Mouse (Mus musculus) layer of hippocampus, postnatal 14 days (tissue): ENCODE data around the gene Olfr1443. TPM values are rescaled to one million over a fixed set of nuclear protein-coding genes. Genes with fewer than 3 reads are reported as not detected.

Experiments used
- DNase-seq, 2 experiments: peaks; one replicate each; pipeline ENCODE4 v3.0.0; 2021 to 2022; ENCODE audit warnings: low spot score in 2 of 2, mixed read lengths in 1 of 2
- total RNA-seq, 2 experiments: library from RNA; stranded (reverse); gene quantifications; 2 replicates each; pipeline ENCODE4 v1.2.3; 2021

Olfr1443 gene
- total RNA-seq, 2 experiments from 2014 or later: not detected

DNA sequence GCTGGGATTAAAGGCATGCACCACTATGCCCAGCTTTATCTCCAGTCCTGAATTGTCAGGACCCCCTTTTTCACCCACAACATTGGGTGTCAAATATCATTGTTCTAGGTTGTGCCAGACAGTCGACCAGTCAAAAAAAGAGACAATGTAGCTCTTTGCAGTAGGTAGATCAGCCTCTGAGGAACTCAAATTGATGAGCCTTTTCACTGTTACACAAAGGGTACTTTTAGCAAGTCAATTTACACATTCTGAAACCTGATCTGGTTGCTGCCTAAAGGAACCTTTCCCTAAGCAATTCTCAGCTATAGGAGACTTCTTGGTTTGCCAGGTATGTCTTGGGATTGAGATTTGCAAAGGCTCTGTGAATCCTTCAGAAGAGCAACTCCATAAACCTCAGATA, 53.1 kb downstream of the Olfr1443 start:
- DNase-seq: no peak

DNA sequence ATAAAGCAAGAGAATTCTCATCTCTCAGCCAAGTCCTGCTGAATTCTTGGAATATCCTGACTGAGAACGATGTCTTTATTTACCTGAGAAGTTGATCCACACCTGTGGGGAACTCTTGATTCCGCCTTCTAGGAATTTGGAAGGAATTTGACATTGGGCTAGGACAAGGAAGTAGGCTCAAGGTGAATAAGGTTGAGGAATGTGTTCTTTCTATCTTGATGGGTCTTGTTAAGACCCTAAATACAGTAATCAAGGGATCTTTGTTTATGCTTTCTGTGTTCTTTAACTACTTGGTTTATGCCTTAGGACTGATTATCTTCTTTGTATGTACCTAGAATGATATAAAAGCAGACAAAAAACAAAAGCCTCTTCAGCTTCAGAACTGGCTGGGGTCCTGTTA, 54.0 kb downstream of the Olfr1443 start:
- no peak for DNase-seq

Other genes with a start within 250 kb of the Olfr1443 start
- gene Mpeg1, start 217.3 kb upstream of the Olfr1443 start, total RNA-seq: 1 to 10 TPM; 5.4 to 5.6 TPM
- 10 to 100 TPM; 37.0 to 41.8 TPM for gene Dtx4, start 176.7 kb upstream of the Olfr1443 start, total RNA-seq
- gene Fam111a, start 132.4 kb upstream of the Olfr1443 start, total RNA-seq: 1 to 10 TPM; 1.6 to 2.2 TPM
- gene Gm4952, start 78.1 kb upstream of the Olfr1443 start, total RNA-seq: under 1 TPM; 0.14 to 0.33 TPM
- under 1 TPM; 0.21 to 0.24 TPM for gene Glyat, start 44.8 kb upstream of the Olfr1443 start, total RNA-seq
- gene Olfr1442, start 7.7 kb upstream of the Olfr1443 start, total RNA-seq: not detected
- gene Keg1, start 17.7 kb downstream of the Olfr1443 start, total RNA-seq: not detected
- gene Cntf, start 87.5 kb downstream of the Olfr1443 start, total RNA-seq: 1 to 10 TPM; 3.0 to 4.7 TPM
- gene Zfp91, start 118.0 kb downstream of the Olfr1443 start, total RNA-seq: 10 to 100 TPM; 89.1 to 95.0 TPM
- gene Lpxn, start 118.1 kb downstream of the Olfr1443 start, total RNA-seq: 1 to 10 TPM; 1.9 to 2.0 TPM
- not detected for gene Gm5244, start 168.6 kb downstream of the Olfr1443 start, total RNA-seq
- not detected for gene Olfr1444, start 179.2 kb downstream of the Olfr1443 start, total RNA-seq
- not detected for gene Olfr1445, start 205.7 kb downstream of the Olfr1443 start, total RNA-seq
- gene Olfr1446, start 215.4 kb downstream of the Olfr1443 start, total RNA-seq: not detected
- gene Olfr1447, start 225.6 kb downstream of the Olfr1443 start, total RNA-seq: not detected
- gene Olfr1448, start 246.3 kb downstream of the Olfr1443 start, total RNA-seq: not detected